ENCODE assay signal across 9 mouse cellular contexts in genomic region chr2:25376589-25376988, GRCm38 (mm10). TPM values are rescaled to one million over a fixed set of nuclear protein-coding genes. Genes with fewer than 3 reads are reported as not detected.
DNase-seq lines count a peak whose midpoint lies in the region; ATAC-seq and TF ChIP-seq lines count a peak whose summit lies in the region.
"Had no signal": no experiment of that assay in that cellular context is flagged by ENCODE, and none has a peak within 500 bp of the region (broad histone marks: within the 10 kb centered on the region; RNA-seq: fewer than 3 reads in every experiment).

No protein-coding gene starts in this region.

- TF ChIP-seq CTCF in liver, adult 2 months (IDR thresholded peaks at IDR 0.05; ENCODE audit: low read depth, low read length): peak; percentile 62

- no peaks in the 10 kb centered on the region for H3K79me2 ChIP-seq in liver, adult 2 months (ENCODE audit: control insufficient read depth, insufficient read depth, low read length)

- ATAC-seq in liver, embryonic 11.5 days (replicated peaks; ENCODE audit: low FRiP score): no peak
- ATAC-seq in lung, embryonic 16.5 days (ENCODE audit: low read depth): no peak

- H3K36me3 ChIP-seq in liver, adult 2 months (ENCODE audit: control insufficient read depth, insufficient read depth, low read length): no peaks in the 10 kb centered on the region
- H3K36me3 ChIP-seq in liver, embryonic 11.5 days (ENCODE audit: control insufficient read depth, insufficient read depth, low read length): peaks cover 22% of the 10 kb centered on the region
- H3K36me3 ChIP-seq in lung, embryonic 16.5 days (ENCODE audit: control insufficient read depth, insufficient read depth, low read length): peaks cover 20% of the 10 kb centered on the region

- WGBS in liver, adult 2 months: 65% methylated on average over 4 of the region's 4 CpGs
- 61% methylated on average over 4 of the region's 4 CpGs for WGBS in liver, embryonic 11.5 days
- 66% methylated on average over 4 of the region's 4 CpGs for WGBS in lung, embryonic 16.5 days

- TF ChIP-seq POLR2A in liver, adult 2 months (IDR thresholded peaks at IDR 0.05; ENCODE audit: extremely low read depth, insufficient read depth, low read length): no peak

- H3K4me1 ChIP-seq in liver, adult 2 months (ENCODE audit: control insufficient read depth, insufficient read depth, low read length): peaks cover 5% of the 10 kb centered on the region; the same call in 1 of the 2 replicates
- H3K4me1 ChIP-seq in liver, embryonic 11.5 days (replicated peaks; ENCODE audit: control insufficient read depth, insufficient read depth, low read length): peaks cover 19% of the 10 kb centered on the region
- H3K4me1 ChIP-seq in lung, embryonic 16.5 days (replicated peaks; ENCODE audit: control insufficient read depth, insufficient read depth, low read length): peaks cover 21% of the 10 kb centered on the region

- no peak overlapping the region for H3K4me2 ChIP-seq in liver, embryonic 11.5 days
- H3K4me2 ChIP-seq in lung, embryonic 16.5 days (ENCODE audit: low read depth, low read length): no peak overlapping the region

- H3K4me3 ChIP-seq in liver, adult 2 months (ENCODE audit: insufficient read depth, low read depth, low read length): no peak overlapping the region
- H3K4me3 ChIP-seq in liver, embryonic 11.5 days (ENCODE audit: low read depth, low read length): no peak overlapping the region
- H3K4me3 ChIP-seq in lung, embryonic 16.5 days (ENCODE audit: low read length): no peak overlapping the region
- H3K4me3 ChIP-seq: megakaryocyte, embryonic 14.5 days had no signal

- H3K9me3 ChIP-seq in liver, embryonic 11.5 days (ENCODE audit: control insufficient read depth, low read length): no peaks in the 10 kb centered on the region
- H3K9me3 ChIP-seq in lung, embryonic 16.5 days (ENCODE audit: control insufficient read depth, low read length): no peaks in the 10 kb centered on the region
- H3K9me3 ChIP-seq: megakaryocyte, embryonic 14.5 days had no signal

- peaks cover 8% of the 10 kb centered on the region for H3K27me3 ChIP-seq in liver, adult 2 months (ENCODE audit: control insufficient read depth, insufficient read depth, low read length)
- 0 out of 2 replicates have a peak, but pooled peaks cover 2% of the 10 kb centered on the region for H3K27me3 ChIP-seq in liver, embryonic 11.5 days (replicated peaks; ENCODE audit: control insufficient read depth, insufficient read depth, low read length)
- no peaks in the 10 kb centered on the region for H3K27me3 ChIP-seq in lung, embryonic 16.5 days (ENCODE audit: control insufficient read depth, insufficient read depth, low read depth, low read length)

- DNase-seq in embryo, embryonic 10 days (ENCODE audit: low spot score): peak; percentile 70
- DNase-seq in embryo, embryonic 9.5 days (ENCODE audit: extremely low spot score): no peak
- peak; percentile 33 for DNase-seq in liver, adult 2 months (ENCODE audit: extremely low read depth, low read depth, low spot score)
- DNase-seq in liver, embryonic 11.5 days (ENCODE audit: low spot score): no peak
- peak; percentile 79 for DNase-seq in adipocyte (ENCODE audit: low spot score)
- peak; percentile 60 for DNase-seq in gastrocnemius, postnatal 14 days
- DNase-seq in spleen, postnatal 4 days (ENCODE audit: low spot score in 2 of 2): no peak

- no peak overlapping the region for H3K9ac ChIP-seq in liver, adult 2 months (ENCODE audit: low read depth, low read length)
- H3K9ac ChIP-seq in liver, embryonic 11.5 days (ENCODE audit: low read depth, low read length): no peak overlapping the region
- H3K9ac ChIP-seq in lung, embryonic 16.5 days (ENCODE audit: low read length): 0 out of 2 replicates have a peak overlapping the region, but pooled peaks have one; percentile 4

- intact Hi-C loops in gastrocnemius, postnatal 14 days (cut with DNase I; ENCODE audit: low total_unique reads): no loop called here

- H3K27ac ChIP-seq in liver, adult 2 months (replicated peaks; ENCODE audit: insufficient read depth, low read depth, low read length): no peak overlapping the region
- H3K27ac ChIP-seq in liver, embryonic 11.5 days (ENCODE audit: low read depth, low read length): no peak overlapping the region
- no peak overlapping the region for H3K27ac ChIP-seq in lung, embryonic 16.5 days (ENCODE audit: low read length)

RNA-seq across cellular contexts. Expression of gene Sapcd2, which starts 4.5 kb away (rescaled TPM):
- total RNA-seq in liver, adult 2 months (2014; rRNA removed): 0.47 TPM in 1 of 2 replicates, not detected in the other
- not detected in 2 replicates for polyA plus RNA-seq in liver, adult 2 months (2012; rRNA removed)
- polyA plus RNA-seq in liver, embryonic 11.5 days (2014; fragmentation: Nextera tagmentation; extraction: Ambion mirVana): 45.3 and 51.0 TPM in 2 replicates
- total RNA-seq in gastrocnemius, postnatal 14 days (2021): 1 to 10 TPM; 1.2 to 1.6 TPM
- polyA plus RNA-seq in lung, embryonic 16.5 days (2015; fragmentation: Nextera tagmentation; extraction: Ambion mirVana): 39.0 and 39.3 TPM in 2 replicates

RNA-seq across cellular contexts. Expression of gene Uap1l1, which starts 11.1 kb away (rescaled TPM):
- total RNA-seq in liver, adult 2 months (2014; rRNA removed): 3.3 and 5.4 TPM in 2 replicates
- 3.0 and 8.1 TPM in 2 replicates for polyA plus RNA-seq in liver, adult 2 months (2012; rRNA removed)
- polyA plus RNA-seq in liver, embryonic 11.5 days (2014; fragmentation: Nextera tagmentation; extraction: Ambion mirVana): 15.6 and 17.8 TPM in 2 replicates
- 1 to 10 TPM; 5.2 to 5.8 TPM for total RNA-seq in gastrocnemius, postnatal 14 days (2021)
- polyA plus RNA-seq in lung, embryonic 16.5 days (2015; fragmentation: Nextera tagmentation; extraction: Ambion mirVana): 18.8 and 20.2 TPM in 2 replicates

RNA-seq across cellular contexts. Expression of gene Entpd2, which starts 19.1 kb away (rescaled TPM):
- total RNA-seq in liver, adult 2 months (2014; rRNA removed): 0.87 and 0.92 TPM in 2 replicates
- polyA plus RNA-seq in liver, adult 2 months (2012; rRNA removed): 5.6 and 9.7 TPM in 2 replicates
- polyA plus RNA-seq in liver, embryonic 11.5 days (2014; fragmentation: Nextera tagmentation; extraction: Ambion mirVana): 0.25 and 0.45 TPM in 2 replicates
- 10 to 100 TPM; 19.0 to 25.2 TPM for total RNA-seq in gastrocnemius, postnatal 14 days (2021)
- 3.6 and 4.8 TPM in 2 replicates for polyA plus RNA-seq in lung, embryonic 16.5 days (2015; fragmentation: Nextera tagmentation; extraction: Ambion mirVana)

RNA-seq across cellular contexts. Expression of gene Dpp7, which starts 20.4 kb away (rescaled TPM):
- total RNA-seq in liver, adult 2 months (2014; rRNA removed): 26.9 and 30.1 TPM in 2 replicates
- 28.6 and 45.1 TPM in 2 replicates for polyA plus RNA-seq in liver, adult 2 months (2012; rRNA removed)
- 17.4 and 18.3 TPM in 2 replicates for polyA plus RNA-seq in liver, embryonic 11.5 days (2014; fragmentation: Nextera tagmentation; extraction: Ambion mirVana)
- 1 to 10 TPM; 6.0 to 6.6 TPM for total RNA-seq in gastrocnemius, postnatal 14 days (2021)
- 15.9 and 18.9 TPM in 2 replicates for polyA plus RNA-seq in lung, embryonic 16.5 days (2015; fragmentation: Nextera tagmentation; extraction: Ambion mirVana)

RNA-seq across cellular contexts. Expression of gene Npdc1, which starts 22.6 kb away (rescaled TPM):
- 1.7 and 3.6 TPM in 2 replicates for total RNA-seq in liver, adult 2 months (2014; rRNA removed)
- 8.4 and 8.9 TPM in 2 replicates for polyA plus RNA-seq in liver, adult 2 months (2012; rRNA removed)
- polyA plus RNA-seq in liver, embryonic 11.5 days (2014; fragmentation: Nextera tagmentation; extraction: Ambion mirVana): 7.0 and 8.1 TPM in 2 replicates
- 10 to 100 TPM; 24.0 to 28.1 TPM for total RNA-seq in gastrocnemius, postnatal 14 days (2021)
- polyA plus RNA-seq in lung, embryonic 16.5 days (2015; fragmentation: Nextera tagmentation; extraction: Ambion mirVana): 31.6 and 36.5 TPM in 2 replicates

Comparison
In these comparisons a context has a peak if more than half of its experiments do, and no peak if none do; other contexts are left out.
1. DNase-seq: peak in embryo, embryonic 10 days (single experiment), liver, adult 2 months (single experiment), adipocyte (single experiment) and gastrocnemius, postnatal 14 days (single experiment); none in embryo, embryonic 9.5 days (single experiment), liver, embryonic 11.5 days (single experiment) and spleen, postnatal 4 days (0 of 2).
2. RNA of gene Sapcd2, which starts 4.5 kb away (polyA plus RNA-seq): 45.3 to 51.0 TPM in liver, embryonic 11.5 days and 39.0 to 39.3 TPM in lung, embryonic 16.5 days; not detected in liver, adult 2 months; every median in the first group is over 10 times any median in the second.